Mouse (Mus musculus) thymus, postnatal 10 days (tissue): ENCODE results near the gene Acbd4.

Source experiments
- DNase-seq, 2 experiments: peaks; one replicate each; pipeline ENCODE4 v3.0.0; 2021; ENCODE audit warnings: low spot score in 2 of 2

Acbd4 gene

DNA sequence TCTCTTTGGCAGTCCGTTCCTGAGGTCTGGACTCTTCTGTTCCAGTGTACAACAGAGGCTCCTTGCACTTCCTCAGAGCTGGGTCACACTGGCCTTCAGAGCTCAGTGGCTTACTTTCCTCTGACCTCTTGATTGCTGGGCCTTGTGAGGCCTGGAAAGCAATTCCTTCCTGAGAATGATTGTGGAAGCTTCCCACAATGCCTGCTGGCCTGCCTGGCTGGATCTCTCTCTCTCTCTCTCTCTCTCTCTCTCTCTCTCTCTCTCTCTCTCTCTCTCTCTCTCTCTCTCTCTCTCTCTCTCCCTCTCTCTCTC is 40.4 kb downstream of the Acbd4 start:
- DNase-seq: no peak

DNA sequence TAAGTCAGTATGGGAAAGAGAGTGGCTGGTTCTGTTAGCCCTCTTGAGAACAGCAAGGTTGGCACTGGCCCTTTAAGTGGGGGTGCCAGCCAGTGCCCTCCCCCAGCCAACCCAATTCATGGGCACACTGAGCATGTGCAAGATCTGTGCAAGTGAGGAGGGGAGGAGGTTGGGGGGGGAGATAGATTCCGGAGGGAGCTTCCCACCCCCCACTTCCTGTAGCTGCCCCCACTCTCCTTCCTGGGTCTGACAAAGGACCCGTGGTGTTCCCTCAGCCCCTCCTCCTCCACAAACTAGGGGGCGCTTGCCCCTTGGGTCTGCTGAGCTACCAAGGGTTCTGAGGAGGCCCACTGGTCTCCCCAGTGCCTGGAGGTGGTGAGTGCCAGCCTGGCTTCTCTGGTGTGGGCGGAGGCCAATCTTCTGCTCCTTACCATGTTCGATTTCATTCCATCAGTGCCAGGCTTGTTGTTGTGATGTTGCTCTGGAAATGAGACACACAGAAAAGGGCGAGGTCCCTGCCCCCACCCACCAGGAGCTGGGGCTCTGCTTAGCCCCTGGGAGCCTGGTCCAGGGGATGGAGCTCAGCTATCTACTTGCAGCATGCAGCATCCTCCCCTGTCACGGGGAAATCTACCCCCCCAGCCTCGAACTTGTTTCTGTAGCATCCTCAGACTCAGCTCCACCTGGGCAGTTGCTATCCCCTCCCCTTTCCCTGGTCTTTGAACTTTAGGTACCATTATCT is 41.1 kb downstream of the Acbd4 start:
- DNase-seq: peak; percentile 73 to 80

DNA sequence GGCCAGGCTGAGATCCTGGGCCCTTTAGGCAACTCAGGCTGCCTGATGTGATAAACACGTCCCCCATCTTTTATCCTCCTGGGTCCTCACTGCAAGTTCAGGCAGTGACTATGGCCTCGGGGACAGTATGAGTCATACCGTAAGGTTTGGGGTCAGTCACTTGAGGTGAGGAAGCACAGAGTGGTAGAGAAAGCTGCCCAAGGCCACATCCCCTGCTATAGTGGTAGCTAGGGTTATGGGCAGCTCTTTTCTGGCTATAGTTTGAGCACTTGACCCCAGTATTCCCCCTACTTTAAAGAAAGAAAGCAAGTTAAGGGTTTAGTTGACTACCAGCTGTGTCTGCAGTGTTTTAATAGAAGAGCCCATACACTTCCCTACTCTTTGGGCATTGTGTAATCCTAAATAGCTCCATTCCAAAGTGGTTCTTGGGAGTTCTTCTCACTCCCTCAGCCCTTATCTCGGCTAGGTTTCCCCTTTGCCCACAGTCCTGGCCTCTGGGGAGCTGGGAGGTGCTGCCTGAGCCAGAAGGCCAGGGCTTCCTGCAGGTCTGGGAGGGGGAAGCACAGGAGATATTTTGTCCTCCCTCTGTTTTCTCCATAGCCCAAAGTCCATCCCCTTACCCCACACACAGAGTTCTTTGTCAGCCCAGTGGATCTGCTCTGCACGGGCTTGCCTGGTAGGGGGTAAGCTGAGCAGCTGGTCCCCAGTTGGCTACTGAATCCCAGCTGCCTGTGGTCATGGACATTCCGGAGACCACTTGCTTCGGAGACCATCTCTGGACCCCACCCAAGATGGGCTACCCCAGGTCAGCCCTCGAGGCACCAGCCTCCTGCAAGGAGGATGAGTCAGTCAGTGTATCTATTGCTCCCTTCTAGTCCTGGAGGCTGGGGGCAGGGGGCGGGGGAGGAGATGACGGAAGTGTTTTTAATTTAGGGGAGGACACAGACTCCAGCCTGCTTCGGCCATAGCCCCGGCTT is 43.1 kb downstream of the Acbd4 start:
- no peak for DNase-seq

DNA sequence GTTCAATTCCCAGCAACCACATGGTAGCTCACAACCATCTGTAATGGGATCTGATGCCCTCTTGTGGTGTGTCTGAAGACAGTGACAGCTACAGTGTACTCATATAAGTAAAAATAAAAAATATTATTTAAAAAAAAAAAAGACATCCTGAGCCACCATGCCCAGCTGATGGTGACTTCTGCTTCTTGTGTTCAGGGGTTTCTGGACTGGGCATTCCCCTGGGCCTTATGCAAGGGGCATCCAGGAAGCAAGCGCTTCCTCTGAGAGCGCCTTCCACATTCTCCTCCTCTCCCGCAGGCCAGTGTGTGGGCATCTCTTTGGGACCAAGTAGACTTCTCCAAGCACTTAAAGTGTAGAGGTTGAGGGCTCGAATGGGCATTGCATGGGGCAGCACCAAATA is 44.9 kb downstream of the Acbd4 start:
- no peak for DNase-seq

DNA sequence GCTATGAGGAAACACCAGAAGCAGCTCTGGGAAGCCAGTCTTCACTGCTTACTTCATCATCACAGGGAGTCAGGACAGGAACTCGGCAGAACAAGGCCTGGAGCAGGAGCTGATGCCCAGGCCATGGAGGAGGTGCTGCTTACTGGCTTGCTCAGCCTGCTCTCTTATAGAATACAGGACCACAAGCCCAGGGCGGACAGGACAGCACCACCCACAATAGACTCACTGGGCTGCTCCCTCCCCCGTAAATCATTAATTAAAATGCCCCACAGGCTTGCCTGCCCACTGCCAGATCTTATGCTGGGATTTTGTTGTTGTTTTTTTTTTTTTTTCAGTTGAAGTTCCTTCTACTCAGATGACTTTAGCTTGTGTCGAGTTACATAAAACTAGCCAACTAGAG is 46.3 kb downstream of the Acbd4 start:
- DNase-seq: no peak

DNA sequence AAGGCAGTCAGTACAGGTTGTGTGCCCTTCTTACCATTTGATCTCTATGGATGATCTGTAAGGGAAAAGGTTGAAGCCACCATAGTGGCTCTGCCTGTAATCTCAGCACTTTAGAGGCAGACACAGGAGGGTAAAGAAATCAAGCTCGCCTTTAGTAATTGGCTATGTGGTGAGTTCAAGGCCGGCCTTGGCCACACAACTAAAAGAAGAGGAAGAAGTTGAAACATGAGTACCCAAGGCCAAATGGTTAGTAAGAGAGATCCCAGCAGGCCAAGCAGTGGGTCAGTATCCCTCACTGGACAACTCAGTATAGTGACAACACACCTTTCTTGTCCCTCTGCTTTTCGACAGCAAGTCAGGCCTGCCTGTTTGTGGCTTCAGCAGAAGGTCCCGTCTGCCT is 48.3 kb downstream of the Acbd4 start:
- DNase-seq: no peak

DNA sequence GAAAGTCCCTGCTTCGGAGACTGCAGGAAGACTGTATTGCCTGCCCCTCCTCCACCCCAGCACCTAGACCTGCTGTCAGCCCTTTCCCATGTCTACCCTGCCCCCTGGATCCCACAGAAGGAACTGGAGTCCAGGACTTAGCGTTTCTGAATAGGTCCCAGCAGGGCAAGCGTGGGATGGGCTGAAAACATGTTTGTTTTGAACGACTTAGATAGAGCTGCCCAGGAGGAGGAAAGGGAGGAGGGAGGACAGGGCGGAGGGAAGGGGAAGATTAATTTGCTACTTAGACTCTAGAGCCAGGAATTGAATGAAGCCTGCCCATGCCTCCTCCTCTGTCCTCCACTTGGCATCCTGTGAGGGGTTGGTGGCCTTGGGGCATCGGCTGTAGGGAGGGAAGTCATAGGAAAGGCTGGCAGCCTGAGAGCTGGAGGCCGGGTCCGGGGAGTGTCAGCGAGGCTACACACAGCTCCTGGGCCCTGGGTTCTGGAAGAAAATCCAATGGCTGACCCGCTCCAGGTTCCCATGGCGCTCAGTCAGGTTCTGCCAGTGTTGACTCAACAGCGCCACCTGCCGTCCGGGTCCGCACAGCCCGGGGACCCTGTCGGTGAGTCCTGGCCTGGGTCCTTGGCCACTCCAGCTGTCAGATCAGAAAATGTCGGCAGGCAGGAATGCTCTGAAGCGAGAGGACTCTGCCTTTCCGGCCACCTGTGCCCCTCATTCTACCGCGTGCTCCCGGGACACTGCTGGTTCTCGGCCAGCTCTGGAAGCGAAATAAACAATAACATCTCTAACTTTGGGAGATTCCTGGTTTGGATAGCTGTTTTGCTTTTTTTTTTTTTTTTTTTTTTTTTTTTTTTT is 57.4 kb downstream of the Acbd4 start:
- DNase-seq: peak; percentile 82 to 97

DNA sequence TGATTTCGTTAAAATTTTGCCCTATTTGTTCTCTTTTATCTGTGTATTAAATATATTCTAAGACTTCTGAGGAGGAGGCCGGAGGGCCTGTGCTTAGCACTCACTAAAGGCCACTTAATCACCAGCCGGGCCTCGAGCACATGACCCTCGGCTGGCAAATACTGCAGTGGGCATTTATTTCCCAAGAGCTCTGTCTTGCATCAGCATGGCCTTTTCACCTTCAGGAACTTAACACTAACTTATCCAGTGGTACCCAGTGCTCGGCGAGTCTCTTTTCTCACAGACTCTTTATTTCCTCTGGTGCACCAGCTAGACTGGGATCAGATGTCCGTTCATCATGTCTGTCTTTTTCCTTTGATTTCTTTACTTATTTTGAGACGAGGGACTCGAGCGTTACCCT is 59.3 kb downstream of the Acbd4 start:
- no peak for DNase-seq

DNA sequence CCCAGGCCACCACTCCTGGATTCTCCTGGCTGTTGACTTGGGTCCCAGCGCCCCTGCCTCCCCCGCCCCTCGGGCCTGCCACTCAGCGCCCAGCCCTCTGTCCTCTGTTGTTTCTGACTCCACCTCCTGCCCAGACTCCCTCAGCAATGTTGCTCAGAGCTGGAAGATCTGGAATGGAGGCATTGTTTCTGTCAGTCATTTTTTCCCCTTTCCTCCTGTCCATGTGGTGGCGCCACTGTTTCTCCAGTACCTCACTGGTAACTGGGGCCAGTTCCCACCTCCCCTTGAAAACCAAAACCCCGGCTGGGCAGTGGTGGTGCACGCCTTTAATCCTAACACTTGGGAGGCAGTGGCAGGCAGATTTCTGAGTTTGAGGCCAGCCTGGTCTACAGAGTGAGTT is 60.0 kb downstream of the Acbd4 start:
- no peak for DNase-seq
